Mouse (Mus musculus) kidney, embryonic 14.5 days (tissue): Measurements from ENCODE around the gene Fbxo44. TPM values are rescaled to one million over a fixed set of nuclear protein-coding genes. Genes with fewer than 3 reads are reported as not detected.
"Not testable (repeated sequence)": the region's sequence is repeated elsewhere in the genome, so short reads cannot be mapped to it uniquely, and the experiment has no call there.

ENCODE experiments used
- ATAC-seq: fragments of 200-750 bp; cut with Nextera tagmentation; 2 replicates; pipeline ENCODE4 v1.8.0; 2017; ENCODE audit warnings: moderate number of reproducible peaks, mild to moderate bottlenecking, moderate TSS enrichment, moderate library complexity; ENCODE audit not compliant: low FRiP score, low TSS enrichment
- H3K27ac ChIP-seq: fragments of 300-500 bp; sonication (generic); 2 replicates; pipeline ENCODE4 v1.5.1; 2014; ENCODE audit warnings: low read depth, mild to moderate bottlenecking, low read length, moderate library complexity, mixed read lengths
- H3K27me3 ChIP-seq: fragments of 300-500 bp; sonication (generic); 2 replicates; pipeline ENCODE4 v1.6.1; 2014; ENCODE audit warnings: mild to moderate bottlenecking, low read length; ENCODE audit not compliant: control insufficient read depth, insufficient read depth
- H3K36me3 ChIP-seq: fragments of 300-500 bp; sonication (generic); 2 replicates; pipeline ENCODE4 v1.6.1; 2014; ENCODE audit warnings: low read length, mixed read lengths; ENCODE audit not compliant: control insufficient read depth, insufficient read depth
- H3K4me1 ChIP-seq: fragments of 300-500 bp; sonication (generic); 2 replicates; pipeline ENCODE4 v1.6.1; 2014; ENCODE audit warnings: low read length, mixed read lengths; ENCODE audit not compliant: control insufficient read depth, insufficient read depth
- H3K4me2 ChIP-seq: fragments of 300-500 bp; sonication (generic); replicated peaks from 2 replicates; pipeline ENCODE4 v1.6.1; 2014; ENCODE audit warnings: low read depth, mild to moderate bottlenecking, low read length
- H3K4me3 ChIP-seq: fragments of 300-500 bp; sonication (generic); 2 replicates; pipeline ENCODE4 v1.5.1; 2014; ENCODE audit warnings: mild to moderate bottlenecking, low read length
- H3K9ac ChIP-seq: fragments of 300-500 bp; sonication (generic); 2 replicates; pipeline ENCODE4 v1.6.1; 2014; ENCODE audit warnings: low read depth, mild to moderate bottlenecking, low read length, moderate library complexity
- H3K9me3 ChIP-seq: fragments of 300-500 bp; sonication (generic); 2 replicates; pipeline ENCODE4 v1.6.1; 2016; ENCODE audit warnings: low read length; ENCODE audit not compliant: control insufficient read depth
- WGBS: fragments of 180-500 bp; shearing (Covaris S2); extraction: QIAGEN DNeasy Blood & Tissue Kit; methylation state at CpG from one replicate; pipeline ENCODE4 v1.1.7; 2014; 5-methylcytosine and 5-hydroxymethylcytosine counted together
- polyA plus RNA-seq: library from polyadenylated mRNA; unstranded; fragments of >200 nt; fragmentation: Nextera tagmentation; extraction: Ambion mirVana; gene quantifications from 2 replicates; pipeline ENCODE4 v1.2.1, GENCODE M21; 2014

Fbxo44 gene
- polyA plus RNA-seq, 1 experiment from 2014 or later = 13.2 TPM

GRCm38 (mm10) chr4:148185819-148186218 is 25.5 kb upstream of the Fbxo44 start:
- Histone ChIP-seq H3K4me1 (no peaks in the 10 kb centered on the region), H3K9ac (no peak overlapping the region), H3K4me3 (no peak overlapping the region), H3K4me2 (no peak overlapping the region), H3K36me3 (no peaks in the 10 kb centered on the region), H3K27me3 (0 out of 2 replicates have a peak, but pooled peaks cover 3% of the 10 kb centered on the region), H3K27ac (no peak overlapping the region), H3K9me3 (no peaks in the 10 kb centered on the region)
- WGBS = 68% methylated on average over 4 of the region's 4 CpGs
- no peak for ATAC-seq

GRCm38 (mm10) chr4:148184564-148184963 is 24.3 kb upstream of the Fbxo44 start:
- Histone ChIP-seq H3K4me1 (no peaks in the 10 kb centered on the region), H3K36me3 (no peaks in the 10 kb centered on the region), H3K27ac (no peak overlapping the region), H3K4me3 (no peak overlapping the region), H3K4me2 (no peak overlapping the region), H3K9me3 (no peaks in the 10 kb centered on the region), H3K9ac (no peak overlapping the region), H3K27me3 (no peaks in the 10 kb centered on the region)
- no peak for ATAC-seq
- WGBS = 58% methylated on average over 9 of the region's 9 CpGs

GRCm38 (mm10) chr4:148182363-148182762 is 22.1 kb upstream of the Fbxo44 start:
- H3K4me3 ChIP-seq = no peak overlapping the region
- H3K27ac ChIP-seq = no peak overlapping the region
- no peaks in the 10 kb centered on the region for H3K36me3 ChIP-seq
- WGBS = 28% methylated on average over 8 of the region's 8 CpGs
- ATAC-seq = no peak
- no peaks in the 10 kb centered on the region for H3K4me1 ChIP-seq
- no peaks in the 10 kb centered on the region for H3K9me3 ChIP-seq
- H3K4me2 ChIP-seq = no peak overlapping the region
- H3K27me3 ChIP-seq = peaks cover 2% of the 10 kb centered on the region; the same call in 1 of the 2 replicates
- no peak overlapping the region for H3K9ac ChIP-seq

GRCm38 (mm10) chr4:148181483-148181882 is 21.2 kb upstream of the Fbxo44 start:
- H3K4me1 ChIP-seq = no peaks in the 10 kb centered on the region
- no peaks in the 10 kb centered on the region for H3K9me3 ChIP-seq
- H3K27ac ChIP-seq = no peak overlapping the region
- 89% methylated on average over 12 of the region's 12 CpGs for WGBS
- H3K36me3 ChIP-seq = no peaks in the 10 kb centered on the region
- peaks cover 5% of the 10 kb centered on the region; the same call in 1 of the 2 replicates for H3K27me3 ChIP-seq
- H3K4me3 ChIP-seq = no peak overlapping the region
- H3K9ac ChIP-seq = no peak overlapping the region
- ATAC-seq = no peak
- H3K4me2 ChIP-seq = no peak overlapping the region

GRCm38 (mm10) chr4:148177716-148178115 is 17.4 kb upstream of the Fbxo44 start:
- no peak overlapping the region for H3K4me3 ChIP-seq
- 0 out of 2 replicates have a peak, but pooled peaks cover 5% of the 10 kb centered on the region for H3K4me1 ChIP-seq
- peaks cover 37% of the 10 kb centered on the region for H3K27me3 ChIP-seq
- no peak overlapping the region for H3K27ac ChIP-seq
- H3K36me3 ChIP-seq = no peaks in the 10 kb centered on the region
- H3K9me3 ChIP-seq = no peaks in the 10 kb centered on the region
- no peak for ATAC-seq
- H3K4me2 ChIP-seq = no peak overlapping the region
- H3K9ac ChIP-seq = no peak overlapping the region; the same call in 1 of the 2 replicates

- not testable (repeated sequence) for H3K27ac ChIP-seq, H3K4me3 ChIP-seq, H3K9ac ChIP-seq, H3K9me3 ChIP-seq, H3K4me2 ChIP-seq, ATAC-seq, H3K4me1 ChIP-seq, H3K36me3 ChIP-seq
- H3K27me3 ChIP-seq = peaks cover 47% of the 10 kb centered on the region
- WGBS = 56% methylated on average over 5 of the region's 6 CpGs
These were observed 16.3 kb upstream of the Fbxo44 start for GRCm38 (mm10) chr4:148176603-148177002.

GRCm38 (mm10) chr4:148174495-148174862 is 14.2 kb upstream of the Fbxo44 start:
- Histone ChIP-seq H3K4me1 (0 out of 2 replicates have a peak, but pooled peaks cover 5% of the 10 kb centered on the region), H3K36me3 (no peaks in the 10 kb centered on the region), H3K4me3 (no peak overlapping the region), H3K9me3 (no peaks in the 10 kb centered on the region), H3K4me2 (no peak overlapping the region), H3K27me3 (peaks cover 60% of the 10 kb centered on the region), H3K9ac (no peak overlapping the region), H3K27ac (no peak overlapping the region)
- ATAC-seq = no peak
- 16% methylated on average over 12 of the region's 12 CpGs for WGBS

- ATAC-seq = no peak
- Histone ChIP-seq H3K27ac (no peak overlapping the region), H3K4me2 (no peak overlapping the region), H3K36me3 (no peaks in the 10 kb centered on the region), H3K27me3 (peaks cover 62% of the 10 kb centered on the region), H3K9me3 (no peaks in the 10 kb centered on the region), H3K4me3 (no peak overlapping the region; the same call in 1 of the 2 replicates), H3K9ac (no peak overlapping the region), H3K4me1 (0 out of 2 replicates have a peak, but pooled peaks cover 5% of the 10 kb centered on the region)
- 1% methylated on average over 30 of the region's 30 CpGs for WGBS
These were observed 13.7 kb upstream of the Fbxo44 start for GRCm38 (mm10) chr4:148173811-148174494.

GRCm38 (mm10) chr4:148171261-148171660 is 11.0 kb upstream of the Fbxo44 start:
- 55% methylated on average over 3 of the region's 3 CpGs for WGBS
- H3K36me3 ChIP-seq = no peaks in the 10 kb centered on the region
- ATAC-seq = no peak
- H3K4me1 ChIP-seq = 0 out of 2 replicates have a peak, but pooled peaks cover 5% of the 10 kb centered on the region
- no peak overlapping the region for H3K4me3 ChIP-seq
- H3K4me2 ChIP-seq = no peak overlapping the region
- H3K27ac ChIP-seq = no peak overlapping the region
- H3K9me3 ChIP-seq = no peaks in the 10 kb centered on the region
- peaks cover 69% of the 10 kb centered on the region for H3K27me3 ChIP-seq
- H3K9ac ChIP-seq = no peak overlapping the region
